Mouse (Mus musculus) heart, adult 10 weeks (tissue): ENCODE results near the gene Zfp672. TPM values are rescaled to one million over a fixed set of nuclear protein-coding genes. Genes with fewer than 3 reads are reported as not detected.

Experiments
- polyA plus RNA-seq: library from polyadenylated mRNA; stranded (reverse); fragments of 350-450 nt; fragmentation: Illumina TruSeq; extraction: RNeasy Lipid Tissue Mini Kit (QIAGEN cat#74804); gene quantifications from one replicate; pipeline ENCODE4 v1.2.3, GENCODE M21; 2014; ENCODE audit warnings: low read depth, low replicate concordance

Gene Zfp672
- 47.2 TPM for polyA plus RNA-seq

GRCm38 (mm10) chr11:58330276-58331148 is at the start of gene Zfp672, which contains the start of gene Sh3bp5l:
Zfp672 (minus strand) TSS chr11:58330339.
Sh3bp5l (plus strand) TSS chr11:58330724.

DNA sequence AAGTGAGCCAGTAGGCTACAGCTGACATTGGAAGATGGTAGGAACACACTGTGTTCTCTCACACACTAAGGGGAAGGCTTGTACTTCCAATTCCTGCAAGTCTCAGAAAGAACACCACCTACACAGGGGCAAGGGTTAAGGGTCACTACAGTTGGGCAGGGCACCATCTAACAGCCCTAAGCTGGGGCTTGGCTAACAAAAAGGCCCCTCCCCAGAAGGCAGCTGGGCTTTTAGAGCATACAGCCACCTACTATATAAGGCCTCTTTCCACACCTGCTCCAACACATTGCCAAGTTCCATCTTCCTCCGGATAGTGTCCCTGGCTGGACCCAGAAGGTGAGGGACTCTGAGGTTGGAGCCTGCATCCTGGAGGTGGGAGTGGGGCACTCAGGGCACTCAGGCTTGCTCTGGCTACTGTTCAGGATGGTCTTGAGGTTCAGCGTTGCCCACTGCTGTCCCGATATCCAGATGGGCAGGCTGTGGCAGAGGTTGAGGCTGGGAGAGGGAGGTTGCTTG is 48.7 kb upstream of the Zfp672 start, which contains the start of gene Lypd8:
Lypd8 (plus strand) TSS at position 281 of the 516 bp plus-strand sequence.

DNA sequence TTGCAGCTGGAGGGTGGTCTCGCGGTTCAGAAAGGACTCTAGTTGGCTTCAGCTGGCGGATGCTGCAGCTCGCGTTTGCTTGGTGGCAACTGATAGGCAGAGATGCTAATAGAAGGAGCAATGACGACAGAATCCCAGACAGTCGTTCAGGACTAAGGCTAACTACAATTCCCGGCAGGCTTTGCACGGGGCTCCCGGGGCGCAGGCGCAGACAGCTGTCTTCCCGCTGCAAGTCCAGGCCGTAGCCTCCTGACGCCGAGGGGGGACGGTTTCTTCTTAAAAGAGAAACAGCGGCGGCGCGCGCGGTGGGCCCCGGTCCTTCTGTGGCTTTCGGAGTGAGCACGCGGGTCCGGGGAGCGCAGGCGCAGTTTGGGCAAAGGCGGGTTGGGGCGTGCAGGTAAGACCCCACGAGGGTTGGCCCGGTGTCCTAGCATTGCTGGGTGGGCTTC is 23.3 kb downstream of the Zfp672 start, which contains the start of gene Zfp692:
Zfp692 (plus strand) TSS at position 210 of the 449 bp plus-strand sequence.

GRCm38 (mm10) chr11:58274572-58274971 is 55.6 kb downstream of the Zfp672 start, which contains the start of gene 4930438A08Rik:
4930438A08Rik (plus strand) TSS chr11:58274799.

Other genes starting within 250 kb of the Zfp672 start
- gene Gm12248, start 237.2 kb downstream of the Zfp672 start, polyA plus RNA-seq, result not detected
- 45.8 TPM for gene Cnot8, start 226.2 kb downstream of the Zfp672 start, polyA plus RNA-seq
- gene Gemin5, start 161.8 kb downstream of the Zfp672 start, polyA plus RNA-seq, result 6.6 TPM
- 71.7 TPM for gene Mrpl22, start 158.7 kb downstream of the Zfp672 start, polyA plus RNA-seq
- 17.0 TPM for gene Igtp, start 130.8 kb downstream of the Zfp672 start, polyA plus RNA-seq
- 13.4 TPM for gene Irgm2, start 130.7 kb downstream of the Zfp672 start, polyA plus RNA-seq
- gene 4930438A08Rik, start 55.5 kb downstream of the Zfp672 start, polyA plus RNA-seq, result not detected
- 8.9 TPM for gene Zfp692, start 23.3 kb downstream of the Zfp672 start, polyA plus RNA-seq
- gene Sh3bp5l, start 385 bp upstream of the Zfp672 start, polyA plus RNA-seq, result 29.4 TPM
- gene Lypd8, start 48.7 kb upstream of the Zfp672 start, polyA plus RNA-seq, result not detected
- not detected for gene 1810065E05Rik, start 90.8 kb upstream of the Zfp672 start, polyA plus RNA-seq
- gene Gm12253, start 102.2 kb upstream of the Zfp672 start, polyA plus RNA-seq, result not detected
- gene Lypd9, start 122.6 kb upstream of the Zfp672 start, polyA plus RNA-seq, result not detected
- gene Olfr30, start 131.9 kb upstream of the Zfp672 start, polyA plus RNA-seq, result not detected
- not detected for gene Olfr332, start 162.2 kb upstream of the Zfp672 start, polyA plus RNA-seq
- gene Olfr331, start 172.2 kb upstream of the Zfp672 start, polyA plus RNA-seq, result not detected
- gene Olfr330, start 204.5 kb upstream of the Zfp672 start, polyA plus RNA-seq, result not detected
- not detected for gene Olfr329-ps, start 216.1 kb upstream of the Zfp672 start, polyA plus RNA-seq
- not detected for gene Olfr328, start 225.3 kb upstream of the Zfp672 start, polyA plus RNA-seq
- not detected for gene Olfr224, start 240.2 kb upstream of the Zfp672 start, polyA plus RNA-seq
- not detected for gene Olfr325, start 247.4 kb upstream of the Zfp672 start, polyA plus RNA-seq